Mouse (Mus musculus) limb, embryonic 11.5 days (tissue): Measurements from ENCODE around the gene Fmod. TPM values are rescaled to one million over a fixed set of nuclear protein-coding genes. Genes with fewer than 3 reads are reported as not detected.

Experiments
- ATAC-seq: fragments of 200-750 bp; cut with Nextera tagmentation; 2 replicates; pipeline ENCODE4 v1.8.0; 2017; ENCODE audit warnings: low read depth; ENCODE audit not compliant: insufficient number of reproducible peaks, low FRiP score, low TSS enrichment
- DNase-seq: peaks from one replicate; pipeline ENCODE4 v3.0.0-alpha.2; 2015; ENCODE audit warnings: low spot score
- H3K27ac ChIP-seq: fragments of 300-500 bp; sonication (generic); replicated peaks from 2 replicates; pipeline ENCODE4 v1.5.1; 2014; ENCODE audit warnings: low read depth, mild to moderate bottlenecking, low read length
- H3K27me3 ChIP-seq: fragments of 300-500 bp; sonication (generic); 2 replicates; pipeline ENCODE4 v1.6.1; 2014; ENCODE audit warnings: mild to moderate bottlenecking, low read length, mixed read lengths; ENCODE audit not compliant: control insufficient read depth, insufficient read depth
- H3K36me3 ChIP-seq: fragments of 300-500 bp; sonication (generic); 2 replicates; pipeline ENCODE4 v1.6.1; 2014; ENCODE audit warnings: mild to moderate bottlenecking, low read length, moderate library complexity, mixed read lengths; ENCODE audit not compliant: control insufficient read depth, insufficient read depth
- H3K4me1 ChIP-seq: fragments of 300-500 bp; sonication (generic); 2 replicates; pipeline ENCODE4 v1.6.1; 2014; ENCODE audit warnings: low read length, mixed read lengths; ENCODE audit not compliant: control insufficient read depth, insufficient read depth
- H3K4me2 ChIP-seq: fragments of 300-500 bp; sonication (generic); 2 replicates; pipeline ENCODE4 v1.6.1; 2014; ENCODE audit warnings: low read depth, mild to moderate bottlenecking, moderate library complexity; ENCODE audit not compliant: severe bottlenecking
- H3K4me3 ChIP-seq: fragments of 300-500 bp; sonication (generic); 2 replicates; pipeline ENCODE4 v1.5.1; 2014; ENCODE audit warnings: low read depth, low read length
- H3K9ac ChIP-seq: fragments of 300-500 bp; sonication (generic); 2 replicates; pipeline ENCODE4 v1.6.1; 2014; ENCODE audit warnings: mild to moderate bottlenecking, low read length
- H3K9me3 ChIP-seq: fragments of 300-500 bp; sonication (generic); 2 replicates; pipeline ENCODE4 v1.6.1; 2016; ENCODE audit warnings: low read length; ENCODE audit not compliant: control insufficient read depth
- WGBS: fragments of 180-500 bp; shearing (Covaris S2); extraction: QIAGEN DNeasy Blood & Tissue Kit; methylation state at CpG from one replicate; pipeline ENCODE4 v1.1.7; 2014; 5-methylcytosine and 5-hydroxymethylcytosine counted together
- polyA plus RNA-seq: library from polyadenylated mRNA; unstranded; fragments of >200 nt; fragmentation: Nextera tagmentation; extraction: Ambion mirVana; gene quantifications from 2 replicates; pipeline ENCODE4 v1.2.1, GENCODE M21; 2014

The Fmod gene
- polyA plus RNA-seq, 1 experiment from 2014 or later: 2.9 TPM

GRCm38 (mm10) chr1:134089074-134089473, 52.0 kb downstream of the Fmod start:
- no peak for ATAC-seq
- H3K4me1 ChIP-seq: peaks cover 12% of the 10 kb centered on the region
- H3K36me3 ChIP-seq: no peaks in the 10 kb centered on the region

GRCm38 (mm10) chr1:134091851-134092250, 54.8 kb downstream of the Fmod start:
- Histone ChIP-seq H3K27me3 (no peaks in the 10 kb centered on the region), H3K9ac (no peak overlapping the region), H3K36me3 (no peaks in the 10 kb centered on the region), H3K9me3 (no peaks in the 10 kb centered on the region), H3K4me3 (no peak overlapping the region), H3K4me1 (peaks cover 5% of the 10 kb centered on the region), H3K4me2 (no peak overlapping the region), H3K27ac (no peak overlapping the region)
- ATAC-seq: no peak
- DNase-seq: no peak
- 73% methylated on average over 3 of the region's 3 CpGs for WGBS

More at GRCm38 (mm10) chr1:134089074-134089473, 52.0 kb downstream of the Fmod start:
- Histone ChIP-seq H3K9me3 (no peaks in the 10 kb centered on the region), H3K9ac (no peak overlapping the region), H3K27me3 (no peaks in the 10 kb centered on the region), H3K27ac (no peak overlapping the region), H3K4me3 (no peak overlapping the region), H3K4me2 (no peak overlapping the region)
- WGBS: 91% methylated on average over 7 of the region's 7 CpGs
- no peak for DNase-seq

- WGBS: 31% methylated on average over 6 of the region's 6 CpGs
- DNase-seq (no peak), ATAC-seq (no peak)
- Histone ChIP-seq H3K4me2 (peak overlapping the region; percentile 78), H3K27me3 (no peaks in the 10 kb centered on the region), H3K9ac (no peak overlapping the region), H3K27ac (no peak overlapping the region), H3K4me1 (peaks cover 5% of the 10 kb centered on the region), H3K4me3 (peak overlapping the region; percentile 36; the same call in 1 of the 2 replicates), H3K9me3 (no peaks in the 10 kb centered on the region), H3K36me3 (no peaks in the 10 kb centered on the region)
Measured at GRCm38 (mm10) chr1:134092368-134092767, 55.3 kb downstream of the Fmod start.

- WGBS: 2% methylated on average over 41 of the region's 43 CpGs
- no peaks in the 10 kb centered on the region for H3K27me3 ChIP-seq
- peaks cover 6% of the 10 kb centered on the region for H3K4me1 ChIP-seq
- peak overlapping the region; percentile 36 for H3K4me3 ChIP-seq
- H3K27ac ChIP-seq: peak overlapping the region; percentile 61; the same call in 1 of the 2 replicates
- DNase-seq (peak; percentile 87), ATAC-seq (peak; percentile 89)
- H3K4me2 ChIP-seq: peak overlapping the region; percentile 78
- peak overlapping the region; percentile 61 for H3K9ac ChIP-seq
- H3K9me3 ChIP-seq: no peaks in the 10 kb centered on the region
- H3K36me3 ChIP-seq: no peaks in the 10 kb centered on the region
Measured at GRCm38 (mm10) chr1:134092852-134093770, 56.1 kb downstream of the Fmod start.

- 68% methylated on average over 13 of the region's 13 CpGs for WGBS
- no peak overlapping the region; the same call in 1 of the 2 replicates for H3K4me3 ChIP-seq
- H3K27ac ChIP-seq: no peak overlapping the region
- no peaks in the 10 kb centered on the region for H3K36me3 ChIP-seq
- ATAC-seq (no peak), DNase-seq (no peak)
- no peaks in the 10 kb centered on the region for H3K9me3 ChIP-seq
- H3K4me1 ChIP-seq: peaks cover 12% of the 10 kb centered on the region
- peak overlapping the region; percentile 78; the same call in 1 of the 2 replicates for H3K4me2 ChIP-seq
- peak overlapping the region; percentile 61 for H3K9ac ChIP-seq
- H3K27me3 ChIP-seq: no peaks in the 10 kb centered on the region
Measured at GRCm38 (mm10) chr1:134093771-134094526, 56.9 kb downstream of the Fmod start.

GRCm38 (mm10) chr1:134095033-134095612, 58.1 kb downstream of the Fmod start:
- Histone ChIP-seq H3K27ac (no peak overlapping the region), H3K27me3 (no peaks in the 10 kb centered on the region), H3K4me1 (peaks cover 12% of the 10 kb centered on the region), H3K4me2 (no peak overlapping the region), H3K9me3 (no peaks in the 10 kb centered on the region), H3K36me3 (no peaks in the 10 kb centered on the region), H3K4me3 (no peak overlapping the region), H3K9ac (no peak overlapping the region)
- DNase-seq (no peak), ATAC-seq (no peak)
- 58% methylated on average over 7 of the region's 7 CpGs for WGBS

GRCm38 (mm10) chr1:134095721-134096120, 58.7 kb downstream of the Fmod start:
- ATAC-seq (no peak), DNase-seq (no peak)
- H3K4me1 ChIP-seq: peaks cover 12% of the 10 kb centered on the region
- H3K27me3 ChIP-seq: no peaks in the 10 kb centered on the region
- H3K9ac ChIP-seq: no peak overlapping the region
- H3K4me3 ChIP-seq: no peak overlapping the region
- WGBS: 88% methylated on average over 4 of the region's 4 CpGs
- no peaks in the 10 kb centered on the region for H3K36me3 ChIP-seq
- H3K27ac ChIP-seq: no peak overlapping the region
- H3K9me3 ChIP-seq: no peaks in the 10 kb centered on the region
- no peak overlapping the region for H3K4me2 ChIP-seq

- ATAC-seq (no peak), DNase-seq (no peak)
- H3K36me3 ChIP-seq: no peaks in the 10 kb centered on the region
- no peak overlapping the region for H3K4me2 ChIP-seq
- no peaks in the 10 kb centered on the region for H3K9me3 ChIP-seq
- H3K4me1 ChIP-seq: peaks cover 12% of the 10 kb centered on the region
- WGBS: 79% methylated on average over 14 of the region's 14 CpGs
- no peak overlapping the region for H3K4me3 ChIP-seq
- no peaks in the 10 kb centered on the region for H3K27me3 ChIP-seq
- H3K27ac ChIP-seq: no peak overlapping the region
- H3K9ac ChIP-seq: no peak overlapping the region
Measured at GRCm38 (mm10) chr1:134096264-134096934, 59.3 kb downstream of the Fmod start.
